Mouse (Mus musculus) liver, embryonic 13.5 days (tissue): ENCODE measurements at regions not wholly inside any gene's neighbourhood (a gene's known extent, or its start where the extent isn't known, plus 50 kb on each side); places are given as distances from the start of the nearest gene placed in this dataset.

Experiments used
- ATAC-seq: fragments of 200-750 bp; cut with Nextera tagmentation; 2 replicates; pipeline ENCODE4 v1.8.0; 2017; ENCODE audit warnings: low read depth, mild to moderate bottlenecking, moderate number of reproducible peaks, moderate library complexity
- DNase-seq: peaks from one replicate; pipeline ENCODE4 v3.0.0; 2022
- H3K27ac ChIP-seq: fragments of 300-500 bp; sonication (generic); 2 replicates; pipeline ENCODE4 v1.5.1; 2015; ENCODE audit warnings: moderate library complexity, mild to moderate bottlenecking, inconsistent platforms
- H3K27me3 ChIP-seq: fragments of 300-500 bp; sonication (generic); 2 replicates; pipeline ENCODE4 v1.6.1; 2015; ENCODE audit warnings: mild to moderate bottlenecking, inconsistent platforms
- H3K36me3 ChIP-seq: fragments of 300-500 bp; sonication (generic); 2 replicates; pipeline ENCODE4 v1.6.1; 2015; ENCODE audit warnings: mild to moderate bottlenecking, inconsistent platforms
- H3K4me1 ChIP-seq: fragments of 300-500 bp; sonication (generic); replicated peaks from 2 replicates; pipeline ENCODE4 v1.6.1; 2015; ENCODE audit warnings: inconsistent platforms
- H3K4me2 ChIP-seq: fragments of 300-500 bp; sonication (generic); 2 replicates; pipeline ENCODE4 v1.6.1; 2015; ENCODE audit warnings: inconsistent platforms, mild to moderate bottlenecking, moderate library complexity
- H3K4me3 ChIP-seq: fragments of 300-500 bp; sonication (generic); replicated peaks from 2 replicates; pipeline ENCODE4 v1.5.1; 2015; ENCODE audit warnings: mild to moderate bottlenecking, inconsistent platforms
- H3K9ac ChIP-seq: fragments of 300-500 bp; sonication (generic); 2 replicates; pipeline ENCODE4 v1.6.1; 2015; ENCODE audit warnings: mild to moderate bottlenecking, inconsistent platforms
- H3K9me3 ChIP-seq: fragments of 300-500 bp; sonication (generic); replicated peaks from 2 replicates; pipeline ENCODE4 v1.6.1; 2016; ENCODE audit warnings: inconsistent platforms
- WGBS: fragments of 180-500 bp; shearing (Covaris S2); methylation state at CpG from one replicate; pipeline ENCODE4 v1.1.7; 2015; ENCODE audit not compliant: insufficient replicate concordance; 5-methylcytosine and 5-hydroxymethylcytosine counted together

GRCm38 (mm10) chr15:36669748-36670147 is 337.8 kb downstream of the Zfp706 start:
- Histone ChIP-seq H3K9ac (0 out of 2 replicates have a peak overlapping the region, but pooled peaks have one; percentile 22), H3K9me3 (no peaks in the 10 kb centered on the region), H3K4me2 (no peak overlapping the region), H3K4me1 (0 out of 2 replicates have a peak, but pooled peaks cover 5% of the 10 kb centered on the region), H3K27ac (no peak overlapping the region), H3K4me3 (no peak overlapping the region), H3K27me3 (peaks cover 7% of the 10 kb centered on the region), H3K36me3 (no peaks in the 10 kb centered on the region)
- DNase-seq (no peak), ATAC-seq (no peak)
- WGBS = 38% methylated on average over 12 of the region's 12 CpGs

GRCm38 (mm10) chr15:36666566-36666965 is 341.0 kb downstream of the Zfp706 start:
- H3K9ac ChIP-seq = no peak overlapping the region
- no peak overlapping the region for H3K27ac ChIP-seq
- no peak overlapping the region for H3K4me2 ChIP-seq
- no peak overlapping the region for H3K4me3 ChIP-seq
- H3K4me1 ChIP-seq = 0 out of 2 replicates have a peak, but pooled peaks cover 5% of the 10 kb centered on the region
- no peaks in the 10 kb centered on the region for H3K9me3 ChIP-seq
- ATAC-seq (no peak), DNase-seq (no peak)
- peaks cover 7% of the 10 kb centered on the region for H3K27me3 ChIP-seq
- H3K36me3 ChIP-seq = no peaks in the 10 kb centered on the region
- WGBS = 10% methylated on average over 3 of the region's 3 CpGs

- 74% methylated on average over 6 of the region's 6 CpGs for WGBS
Observed at GRCm38 (mm10) chr15:36664391-36664790, 343.2 kb downstream of the Zfp706 start.

GRCm38 (mm10) chr15:36660986-36661385 is 346.6 kb downstream of the Zfp706 start:
- no peak for DNase-seq
- H3K27ac ChIP-seq = peak overlapping the region; percentile 15; the same call in 1 of the 2 replicates
- no peak overlapping the region for H3K4me3 ChIP-seq
- H3K27me3 ChIP-seq = no peaks in the 10 kb centered on the region
- no peak overlapping the region for H3K4me2 ChIP-seq
- H3K36me3 ChIP-seq = no peaks in the 10 kb centered on the region
- ATAC-seq = no peak
- H3K9ac ChIP-seq = no peak overlapping the region
- H3K4me1 ChIP-seq = 0 out of 2 replicates have a peak, but pooled peaks cover 4% of the 10 kb centered on the region
- no peaks in the 10 kb centered on the region for H3K9me3 ChIP-seq
- WGBS = 60% methylated on average over 7 of the region's 7 CpGs

More at GRCm38 (mm10) chr15:36664391-36664790, 343.2 kb downstream of the Zfp706 start:
- no peaks in the 10 kb centered on the region for H3K27me3 ChIP-seq
- H3K4me2 ChIP-seq = no peak overlapping the region
- no peak for ATAC-seq
- H3K9me3 ChIP-seq = no peaks in the 10 kb centered on the region
- H3K4me3 ChIP-seq = no peak overlapping the region
- no peaks in the 10 kb centered on the region for H3K4me1 ChIP-seq
- no peaks in the 10 kb centered on the region for H3K36me3 ChIP-seq
- no peak for DNase-seq
- no peak overlapping the region for H3K9ac ChIP-seq
- no peak overlapping the region for H3K27ac ChIP-seq
